Mouse (Mus musculus) kidney, embryonic 14.5 days (tissue): ENCODE measurements at regions not wholly inside any gene's neighbourhood (a gene's known extent, or its start where the extent isn't known, plus 50 kb on each side); places are given as distances from the start of the nearest gene placed in this dataset.
A peak's percentile ranks its signal among the peaks of the same experiment; 100 is the strongest.

Experiments
- ATAC-seq: fragments of 200-750 bp; cut with Nextera tagmentation; 2 replicates; pipeline ENCODE4 v1.8.0; 2017; ENCODE audit warnings: moderate number of reproducible peaks, mild to moderate bottlenecking, moderate TSS enrichment, moderate library complexity; ENCODE audit not compliant: low FRiP score, low TSS enrichment
- H3K27ac ChIP-seq: fragments of 300-500 bp; sonication (generic); 2 replicates; pipeline ENCODE4 v1.5.1; 2014; ENCODE audit warnings: low read depth, mild to moderate bottlenecking, low read length, moderate library complexity, mixed read lengths
- H3K27me3 ChIP-seq: fragments of 300-500 bp; sonication (generic); 2 replicates; pipeline ENCODE4 v1.6.1; 2014; ENCODE audit warnings: mild to moderate bottlenecking, low read length; ENCODE audit not compliant: control insufficient read depth, insufficient read depth
- H3K36me3 ChIP-seq: fragments of 300-500 bp; sonication (generic); 2 replicates; pipeline ENCODE4 v1.6.1; 2014; ENCODE audit warnings: low read length, mixed read lengths; ENCODE audit not compliant: control insufficient read depth, insufficient read depth
- H3K4me1 ChIP-seq: fragments of 300-500 bp; sonication (generic); 2 replicates; pipeline ENCODE4 v1.6.1; 2014; ENCODE audit warnings: low read length, mixed read lengths; ENCODE audit not compliant: control insufficient read depth, insufficient read depth
- H3K4me2 ChIP-seq: fragments of 300-500 bp; sonication (generic); replicated peaks from 2 replicates; pipeline ENCODE4 v1.6.1; 2014; ENCODE audit warnings: low read depth, mild to moderate bottlenecking, low read length
- H3K4me3 ChIP-seq: fragments of 300-500 bp; sonication (generic); 2 replicates; pipeline ENCODE4 v1.5.1; 2014; ENCODE audit warnings: mild to moderate bottlenecking, low read length
- H3K9ac ChIP-seq: fragments of 300-500 bp; sonication (generic); 2 replicates; pipeline ENCODE4 v1.6.1; 2014; ENCODE audit warnings: low read depth, mild to moderate bottlenecking, low read length, moderate library complexity
- H3K9me3 ChIP-seq: fragments of 300-500 bp; sonication (generic); 2 replicates; pipeline ENCODE4 v1.6.1; 2016; ENCODE audit warnings: low read length; ENCODE audit not compliant: control insufficient read depth
- WGBS: fragments of 180-500 bp; shearing (Covaris S2); extraction: QIAGEN DNeasy Blood & Tissue Kit; methylation state at CpG from one replicate; pipeline ENCODE4 v1.1.7; 2014; 5-methylcytosine and 5-hydroxymethylcytosine counted together

GRCm38 (mm10) chr16:42717828-42718412 is 157.8 kb upstream of the Zbtb20 start:
- Histone ChIP-seq H3K27ac (no peak overlapping the region), H3K9ac (no peak overlapping the region), H3K4me2 (no peak overlapping the region), H3K27me3 (no peaks in the 10 kb centered on the region), H3K4me1 (no peaks in the 10 kb centered on the region), H3K4me3 (no peak overlapping the region), H3K9me3 (no peaks in the 10 kb centered on the region), H3K36me3 (no peaks in the 10 kb centered on the region)
- WGBS = 67% methylated on average over 7 of the region's 7 CpGs
- ATAC-seq = no peak

GRCm38 (mm10) chr16:42717075-42717827 is 158.4 kb upstream of the Zbtb20 start:
- no peak for ATAC-seq
- WGBS = 86% methylated on average over 9 of the region's 9 CpGs

GRCm38 (mm10) chr16:42702676-42703075 is 173.0 kb upstream of the Zbtb20 start:
- WGBS = 8% methylated on average over 4 of the region's 4 CpGs
- no peak overlapping the region for H3K4me2 ChIP-seq
- no peak overlapping the region for H3K27ac ChIP-seq
- H3K36me3 ChIP-seq = no peaks in the 10 kb centered on the region
- H3K4me1 ChIP-seq = no peaks in the 10 kb centered on the region
- peak; percentile 73; the same call in 1 of the 2 replicates for ATAC-seq
- no peaks in the 10 kb centered on the region for H3K9me3 ChIP-seq
- H3K27me3 ChIP-seq = no peaks in the 10 kb centered on the region
- no peak overlapping the region for H3K9ac ChIP-seq
- no peak overlapping the region for H3K4me3 ChIP-seq

More at GRCm38 (mm10) chr16:42717075-42717827, 158.4 kb upstream of the Zbtb20 start:
- Histone ChIP-seq H3K27me3 (no peaks in the 10 kb centered on the region), H3K4me1 (no peaks in the 10 kb centered on the region), H3K9ac (no peak overlapping the region), H3K36me3 (no peaks in the 10 kb centered on the region), H3K4me3 (no peak overlapping the region), H3K27ac (no peak overlapping the region), H3K4me2 (no peak overlapping the region), H3K9me3 (no peaks in the 10 kb centered on the region)

- Histone ChIP-seq H3K36me3 (no peaks in the 10 kb centered on the region), H3K9ac (no peak overlapping the region), H3K9me3 (no peaks in the 10 kb centered on the region; the same call in 1 of the 2 replicates), H3K4me3 (no peak overlapping the region), H3K4me2 (no peak overlapping the region), H3K27me3 (no peaks in the 10 kb centered on the region), H3K27ac (no peak overlapping the region), H3K4me1 (no peaks in the 10 kb centered on the region)
- ATAC-seq = no peak
- WGBS = 64% methylated on average over 3 of the region's 3 CpGs
Measured at GRCm38 (mm10) chr16:42681196-42681595, 194.5 kb upstream of the Zbtb20 start.

- no peak overlapping the region for H3K4me3 ChIP-seq
- no peak for ATAC-seq
- no peak overlapping the region; the same call in 1 of the 2 replicates for H3K27ac ChIP-seq
- no peaks in the 10 kb centered on the region for H3K9me3 ChIP-seq
- 81% methylated on average over 5 of the region's 5 CpGs for WGBS
- H3K4me1 ChIP-seq = no peaks in the 10 kb centered on the region
- no peaks in the 10 kb centered on the region for H3K36me3 ChIP-seq
- no peaks in the 10 kb centered on the region for H3K27me3 ChIP-seq
- no peak overlapping the region for H3K4me2 ChIP-seq
- H3K9ac ChIP-seq = no peak overlapping the region
Measured at GRCm38 (mm10) chr16:42677211-42677610, 198.5 kb upstream of the Zbtb20 start.

GRCm38 (mm10) chr16:42676406-42677075 is 199.1 kb upstream of the Zbtb20 start:
- no peak for ATAC-seq
- Histone ChIP-seq H3K27ac (no peak overlapping the region; the same call in 1 of the 2 replicates), H3K9ac (no peak overlapping the region), H3K4me2 (no peak overlapping the region), H3K9me3 (no peaks in the 10 kb centered on the region), H3K27me3 (no peaks in the 10 kb centered on the region), H3K4me1 (no peaks in the 10 kb centered on the region), H3K4me3 (no peak overlapping the region), H3K36me3 (no peaks in the 10 kb centered on the region)
- 74% methylated on average over 5 of the region's 5 CpGs for WGBS

GRCm38 (mm10) chr16:42675031-42675430 is 200.7 kb upstream of the Zbtb20 start:
- Histone ChIP-seq H3K4me2 (no peak overlapping the region), H3K9ac (no peak overlapping the region), H3K27ac (no peak overlapping the region), H3K4me1 (no peaks in the 10 kb centered on the region), H3K4me3 (no peak overlapping the region), H3K36me3 (no peaks in the 10 kb centered on the region), H3K27me3 (no peaks in the 10 kb centered on the region), H3K9me3 (no peaks in the 10 kb centered on the region)
- 92% methylated on average over 3 of the region's 3 CpGs for WGBS
- ATAC-seq = no peak

- 64% methylated on average over 3 of the region's 3 CpGs for WGBS
- no peak overlapping the region for H3K27ac ChIP-seq
- H3K4me1 ChIP-seq = no peaks in the 10 kb centered on the region
- H3K27me3 ChIP-seq = no peaks in the 10 kb centered on the region
- H3K36me3 ChIP-seq = no peaks in the 10 kb centered on the region
- H3K9ac ChIP-seq = no peak overlapping the region
- no peaks in the 10 kb centered on the region for H3K9me3 ChIP-seq
- H3K4me2 ChIP-seq = no peak overlapping the region
- no peak overlapping the region for H3K4me3 ChIP-seq
- ATAC-seq = no peak
Measured at GRCm38 (mm10) chr16:42666601-42667000, 209.1 kb upstream of the Zbtb20 start.
